Mouse (Mus musculus): ENCODE measurements around the gene Mgat4e. TPM values are rescaled to one million over a fixed set of nuclear protein-coding genes. Genes with fewer than 3 reads are reported as not detected.

The Mgat4e gene
- polyA plus RNA-seq, 1 experiment = not detected

- H3K36me3 ChIP-seq (ENCODE audit: control insufficient read depth, insufficient read depth) = peaks cover 13% of the 10 kb centered on the region
- no peaks in the 10 kb centered on the region for H3K27me3 ChIP-seq (ENCODE audit: control insufficient read depth, insufficient read depth, insufficient read length)
- no peaks in the 10 kb centered on the region for H3K79me3 ChIP-seq (ENCODE audit: low read depth)
- H3ac ChIP-seq (ENCODE audit: control insufficient read depth, insufficient read length, low read depth) = no peak overlapping the region
- H3K79me2 ChIP-seq (ENCODE audit: control insufficient read depth, insufficient read depth) = no peaks in the 10 kb centered on the region
- no peak overlapping the region for H3K4me3 ChIP-seq (ENCODE audit: insufficient read depth, poor library complexity, severe bottlenecking)
- TF ChIP-seq FOSL1 (IDR thresholded peaks at IDR 0.05; ENCODE audit: insufficient read depth, low read length, poor library complexity, severe bottlenecking) (no peak), MYOG (IDR thresholded peaks at IDR 0.05; ENCODE audit: control insufficient read depth, extremely low read depth, insufficient read length) (no peak), MYOD1 (IDR thresholded peaks at IDR 0.05; ENCODE audit: control insufficient read depth, insufficient read length, low read depth) (no peak), MAX (IDR thresholded peaks at IDR 0.05) (no peak), USF1 (IDR thresholded peaks at IDR 0.05; ENCODE audit: low read depth) (no peak), CEBPB (IDR thresholded peaks at IDR 0.05; ENCODE audit: low read depth) (no peak)
These were observed 37.3 kb downstream of the Mgat4e start for GRCm38 (mm10) chr1:134512183-134512582.

- Histone ChIP-seq H3K79me3 (ENCODE audit: low read depth) (no peaks in the 10 kb centered on the region), H3K4me3 (ENCODE audit: insufficient read depth, poor library complexity, severe bottlenecking) (no peak overlapping the region), H3K79me2 (ENCODE audit: control insufficient read depth, insufficient read depth) (no peaks in the 10 kb centered on the region), H3K27me3 (ENCODE audit: control insufficient read depth, insufficient read depth, insufficient read length) (no peaks in the 10 kb centered on the region), H3ac (ENCODE audit: control insufficient read depth, insufficient read length, low read depth) (no peak overlapping the region), H3K36me3 (ENCODE audit: control insufficient read depth, insufficient read depth) (peaks cover 22% of the 10 kb centered on the region)
- TF ChIP-seq USF1 (IDR thresholded peaks at IDR 0.05; ENCODE audit: low read depth) (no peak), FOSL1 (IDR thresholded peaks at IDR 0.05; ENCODE audit: insufficient read depth, low read length, poor library complexity, severe bottlenecking) (no peak), MYOG (IDR thresholded peaks at IDR 0.05; ENCODE audit: control insufficient read depth, extremely low read depth, insufficient read length) (no peak), CEBPB (IDR thresholded peaks at IDR 0.05; ENCODE audit: low read depth) (no peak), CTCF (IDR thresholded peaks at IDR 0.05; ENCODE audit: control insufficient read depth, insufficient read depth, insufficient read length) (no peak), MYOD1 (IDR thresholded peaks at IDR 0.05; ENCODE audit: control insufficient read depth, insufficient read length, low read depth) (no peak), MAX (IDR thresholded peaks at IDR 0.05) (no peak)
These were observed 39.5 kb downstream of the Mgat4e start for GRCm38 (mm10) chr1:134510018-134510417.

- Histone ChIP-seq H3K79me2 (ENCODE audit: control insufficient read depth, insufficient read depth) (peaks cover 20% of the 10 kb centered on the region), H3K79me3 (ENCODE audit: low read depth) (peaks cover 6% of the 10 kb centered on the region), H3K4me3 (ENCODE audit: insufficient read depth, poor library complexity, severe bottlenecking) (no peak overlapping the region), H3K27me3 (ENCODE audit: control insufficient read depth, insufficient read depth, insufficient read length) (no peaks in the 10 kb centered on the region), H3ac (ENCODE audit: control insufficient read depth, insufficient read length, low read depth) (no peak overlapping the region), H3K36me3 (ENCODE audit: control insufficient read depth, insufficient read depth) (peaks cover 22% of the 10 kb centered on the region)
- no peak for TF ChIP-seq CEBPB (IDR thresholded peaks at IDR 0.05; ENCODE audit: low read depth)
- no peak for TF ChIP-seq USF1 (IDR thresholded peaks at IDR 0.05; ENCODE audit: low read depth)
- TF ChIP-seq MAX (IDR thresholded peaks at IDR 0.05) = no peak
- TF ChIP-seq MYOG (IDR thresholded peaks at IDR 0.05; ENCODE audit: control insufficient read depth, extremely low read depth, insufficient read length) = no peak
- no peak for TF ChIP-seq FOSL1 (IDR thresholded peaks at IDR 0.05; ENCODE audit: insufficient read depth, low read length, poor library complexity, severe bottlenecking)
- no peak for TF ChIP-seq MYOD1 (IDR thresholded peaks at IDR 0.05; ENCODE audit: control insufficient read depth, insufficient read length, low read depth)
- TF ChIP-seq CTCF (IDR thresholded peaks at IDR 0.05; ENCODE audit: control insufficient read depth, insufficient read depth, insufficient read length) = no peak
These were observed 43.3 kb downstream of the Mgat4e start for GRCm38 (mm10) chr1:134506201-134506600.

- no peak overlapping the region for H3ac ChIP-seq (ENCODE audit: control insufficient read depth, insufficient read length, low read depth)
- TF ChIP-seq CTCF (IDR thresholded peaks at IDR 0.05; ENCODE audit: control insufficient read depth, insufficient read depth, insufficient read length) (no peak), USF1 (IDR thresholded peaks at IDR 0.05; ENCODE audit: low read depth) (no peak), MYOG (IDR thresholded peaks at IDR 0.05; ENCODE audit: control insufficient read depth, extremely low read depth, insufficient read length) (no peak), CEBPB (IDR thresholded peaks at IDR 0.05; ENCODE audit: low read depth) (no peak), FOSL1 (IDR thresholded peaks at IDR 0.05; ENCODE audit: insufficient read depth, low read length, poor library complexity, severe bottlenecking) (no peak)
- H3K36me3 ChIP-seq (ENCODE audit: control insufficient read depth, insufficient read depth) = peaks cover 8% of the 10 kb centered on the region
- H3K4me3 ChIP-seq (ENCODE audit: insufficient read depth, poor library complexity, severe bottlenecking) = no peak overlapping the region
- peaks cover 65% of the 10 kb centered on the region for H3K79me2 ChIP-seq (ENCODE audit: control insufficient read depth, insufficient read depth)
- peaks cover 24% of the 10 kb centered on the region for H3K79me3 ChIP-seq (ENCODE audit: low read depth)
- no peaks in the 10 kb centered on the region for H3K27me3 ChIP-seq (ENCODE audit: control insufficient read depth, insufficient read depth, insufficient read length)
These were observed 48.6 kb downstream of the Mgat4e start for GRCm38 (mm10) chr1:134500916-134501315.

- no peaks in the 10 kb centered on the region for H3K27me3 ChIP-seq (ENCODE audit: control insufficient read depth, insufficient read depth, insufficient read length)
- H3K4me3 ChIP-seq (ENCODE audit: insufficient read depth, poor library complexity, severe bottlenecking) = no peak overlapping the region
- peaks cover 25% of the 10 kb centered on the region for H3K79me3 ChIP-seq (ENCODE audit: low read depth)
- H3K36me3 ChIP-seq (ENCODE audit: control insufficient read depth, insufficient read depth) = peaks cover 7% of the 10 kb centered on the region
- no peak for TF ChIP-seq CTCF (IDR thresholded peaks at IDR 0.05; ENCODE audit: control insufficient read depth, insufficient read depth, insufficient read length)
- no peak for TF ChIP-seq USF1 (IDR thresholded peaks at IDR 0.05; ENCODE audit: low read depth)
- TF ChIP-seq FOSL1 (IDR thresholded peaks at IDR 0.05; ENCODE audit: insufficient read depth, low read length, poor library complexity, severe bottlenecking) = no peak
- no peak for TF ChIP-seq MYOG (IDR thresholded peaks at IDR 0.05; ENCODE audit: control insufficient read depth, extremely low read depth, insufficient read length)
- TF ChIP-seq MAX (IDR thresholded peaks at IDR 0.05) = no peak
- no peak for TF ChIP-seq CEBPB (IDR thresholded peaks at IDR 0.05; ENCODE audit: low read depth)
- no peak for TF ChIP-seq MYOD1 (IDR thresholded peaks at IDR 0.05; ENCODE audit: control insufficient read depth, insufficient read length, low read depth)
- peaks cover 57% of the 10 kb centered on the region for H3K79me2 ChIP-seq (ENCODE audit: control insufficient read depth, insufficient read depth)
- H3ac ChIP-seq (ENCODE audit: control insufficient read depth, insufficient read length, low read depth) = no peak overlapping the region
These were observed 53.5 kb downstream of the Mgat4e start for GRCm38 (mm10) chr1:134495991-134496390.

- H3K4me3 ChIP-seq (ENCODE audit: insufficient read depth, poor library complexity, severe bottlenecking) = peak overlapping the region; percentile 76
- peaks cover 25% of the 10 kb centered on the region for H3K79me3 ChIP-seq (ENCODE audit: low read depth)
- peak overlapping the region; percentile 95 for H3ac ChIP-seq (ENCODE audit: control insufficient read depth, insufficient read length, low read depth)
- TF ChIP-seq FOSL1 (IDR thresholded peaks at IDR 0.05; ENCODE audit: insufficient read depth, low read length, poor library complexity, severe bottlenecking) (no peak), USF1 (IDR thresholded peaks at IDR 0.05; ENCODE audit: low read depth) (no peak), MAX (IDR thresholded peaks at IDR 0.05) (no peak), MYOG (IDR thresholded peaks at IDR 0.05; ENCODE audit: control insufficient read depth, extremely low read depth, insufficient read length) (no peak), CEBPB (IDR thresholded peaks at IDR 0.05; ENCODE audit: low read depth) (no peak), MYOD1 (IDR thresholded peaks at IDR 0.05; ENCODE audit: control insufficient read depth, insufficient read length, low read depth) (no peak), CTCF (IDR thresholded peaks at IDR 0.05; ENCODE audit: control insufficient read depth, insufficient read depth, insufficient read length) (no peak)
- H3K36me3 ChIP-seq (ENCODE audit: control insufficient read depth, insufficient read depth) = peaks cover 13% of the 10 kb centered on the region
- peaks cover 54% of the 10 kb centered on the region for H3K79me2 ChIP-seq (ENCODE audit: control insufficient read depth, insufficient read depth)
- H3K27me3 ChIP-seq (ENCODE audit: control insufficient read depth, insufficient read depth, insufficient read length) = no peaks in the 10 kb centered on the region
These were observed 54.3 kb downstream of the Mgat4e start for GRCm38 (mm10) chr1:134495216-134495539.
